Mouse (Mus musculus): ENCODE data around the gene Kcns3.

GRCm38 (mm10) chr12:11153587-11153986, 2.7 kb upstream of the Kcns3 start:
- no peak for TF ChIP-seq CTCF (IDR thresholded peaks at IDR 0.05; ENCODE audit: control insufficient read depth, insufficient read depth, insufficient replicate concordance, low read depth, low read length)
- TF ChIP-seq POLR2A (IDR thresholded peaks at IDR 0.05; ENCODE audit: control insufficient read depth, low read depth, low read length) = no peak

Measured in testis, adult 2 months (tissue).